Mouse (Mus musculus) gonadal fat pad, adult 2 months (tissue): ENCODE results near the gene Cd274. TPM values are rescaled to one million over a fixed set of nuclear protein-coding genes. Genes with fewer than 3 reads are reported as not detected.

ENCODE experiments used
- DNase-seq: peaks from one replicate; pipeline ENCODE4 v3.0.0-alpha.2; 2012; ENCODE audit warnings: low read depth
- polyA plus RNA-seq: library from polyadenylated mRNA; depleted of rRNA; stranded (reverse); fragments of >200 nt; gene quantifications from 2 replicates; pipeline ENCODE4 v1.2.3, GENCODE M21; 2012; rRNA removed

Cd274 gene
- 5.6 and 7.4 TPM in 2 replicates for polyA plus RNA-seq

- no peak for DNase-seq
Observed at GRCm38 (mm10) chr19:29366969-29367622, at the start of gene Cd274, which contains the start of gene Plgrkt. Gene Cd274, plus strand, starts transcription at chr19:29367455. Gene Plgrkt, minus strand, starts transcription at chr19:29367390.

- DNase-seq: no peak
Observed at GRCm38 (mm10) chr19:29323416-29324049, 43.7 kb upstream of the Cd274 start.

DNA sequence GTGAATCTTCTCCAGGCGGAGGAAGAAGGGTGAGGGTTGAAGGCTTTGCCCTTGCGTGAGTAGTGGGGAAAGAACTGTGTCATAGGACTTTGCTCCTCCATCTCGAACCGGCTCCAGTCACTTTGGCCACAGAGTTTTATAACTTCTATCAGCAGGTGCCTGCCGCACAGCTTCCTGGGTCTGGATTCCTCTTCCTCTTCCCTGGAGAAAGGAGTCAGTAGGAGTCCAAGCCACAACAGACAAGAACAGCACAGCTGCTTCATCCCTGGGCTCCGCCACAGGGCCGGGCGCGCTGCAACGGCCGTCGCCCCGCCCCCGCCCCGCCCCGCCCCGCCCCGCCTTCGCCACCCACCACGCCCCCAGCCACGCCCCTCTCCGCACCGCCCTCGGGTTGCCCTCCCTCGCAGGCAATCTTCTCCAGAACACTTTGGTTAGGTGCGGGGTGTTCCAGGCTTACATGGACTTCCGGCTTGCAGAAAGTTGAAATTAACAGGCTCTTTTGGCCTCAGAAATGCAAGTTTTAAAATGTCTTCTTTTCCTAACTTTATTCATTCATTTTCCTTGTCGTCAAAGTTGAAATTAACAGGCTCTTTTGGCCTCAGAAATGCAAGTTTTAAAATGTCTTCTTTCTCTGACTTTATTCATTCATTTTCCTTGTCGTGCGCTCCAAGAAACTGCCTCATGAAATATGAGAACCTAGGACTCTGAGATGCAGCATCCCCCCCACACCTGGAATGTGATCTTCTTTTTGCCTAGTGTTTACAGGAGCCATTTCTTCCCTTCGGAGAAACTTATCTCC is 42.0 kb upstream of the Cd274 start, which contains the start of gene Insl6:
TSS of gene Insl6 (minus strand) at position 304 of the 799 bp plus-strand sequence.
- no peak for DNase-seq

DNA sequence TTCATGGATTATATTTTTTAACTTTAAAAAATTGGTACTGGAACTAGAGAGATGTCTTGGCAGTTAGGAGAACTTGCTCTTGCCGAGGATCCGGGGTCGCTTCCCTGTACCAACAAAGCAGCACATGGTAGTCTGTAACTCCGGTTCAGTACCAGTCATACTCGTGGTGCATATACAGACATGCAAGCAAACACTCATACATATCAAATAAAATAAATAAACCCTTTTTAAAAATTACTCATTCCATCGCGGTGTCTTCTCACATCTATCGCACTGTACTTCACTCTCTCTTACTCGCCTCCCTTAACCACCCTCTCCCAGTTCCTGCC is 41.4 kb upstream of the Cd274 start:
- no peak for DNase-seq

- no peak for DNase-seq
Observed at GRCm38 (mm10) chr19:29326396-29326795, 40.9 kb upstream of the Cd274 start.

- no peak for DNase-seq
Observed at GRCm38 (mm10) chr19:29326822-29327552, 40.3 kb upstream of the Cd274 start.

DNA sequence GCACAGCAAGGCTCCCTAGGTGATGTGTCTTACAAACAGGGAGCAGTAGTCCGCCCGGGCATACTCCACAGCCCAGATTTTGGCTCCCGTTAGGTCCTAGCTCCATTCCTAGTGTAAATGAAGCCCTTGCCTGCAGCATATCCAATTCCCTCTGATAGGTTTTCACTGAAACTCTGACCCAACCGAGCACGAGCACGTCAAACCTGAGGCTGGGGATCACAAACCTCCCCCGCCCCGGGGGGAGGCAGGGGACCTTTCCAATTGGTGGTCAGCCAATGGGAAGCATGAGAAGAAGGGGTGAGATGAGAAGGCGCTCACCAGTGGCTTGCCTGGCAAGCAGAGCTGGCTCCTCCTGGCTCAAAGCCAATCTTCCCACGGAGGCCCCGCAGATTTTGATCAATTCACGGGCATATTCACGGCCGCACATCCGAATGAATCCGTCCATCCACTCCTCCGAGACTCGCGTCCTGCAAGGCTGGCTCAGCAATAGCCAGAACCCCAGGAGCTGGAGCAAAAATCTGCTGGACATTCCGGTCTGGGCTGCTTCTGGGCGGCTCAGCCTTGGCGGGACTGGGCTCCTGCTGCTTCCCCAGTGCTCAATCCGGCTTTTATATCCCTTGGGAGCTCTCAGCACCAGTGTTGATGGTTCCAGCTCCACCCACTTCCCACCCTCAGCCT is 33.0 kb upstream of the Cd274 start, which contains the start of gene Rln1:
TSS of gene Rln1 (minus strand) at position 603 of the 678 bp plus-strand sequence.
- DNase-seq: no peak

- DNase-seq: no peak
Observed at GRCm38 (mm10) chr19:29336624-29337023, 30.6 kb upstream of the Cd274 start.

DNA sequence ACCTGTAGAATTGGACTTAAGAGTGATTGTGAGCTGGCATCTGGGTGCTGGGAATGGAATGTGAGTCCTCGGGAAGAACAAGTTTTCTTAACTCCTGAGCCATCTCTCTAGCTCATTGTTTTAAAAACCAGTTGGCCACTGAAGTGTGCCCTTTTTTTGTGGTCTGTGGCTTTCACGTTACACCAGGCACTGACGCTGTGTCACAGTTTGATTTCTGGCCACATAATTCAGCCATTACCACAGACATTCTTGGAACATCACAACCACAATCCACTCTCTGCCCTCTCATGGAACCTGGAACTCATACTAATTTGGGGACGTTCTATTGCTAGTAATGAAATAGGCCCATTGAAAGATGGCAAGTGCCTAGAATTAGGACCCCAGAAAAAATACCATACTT is 26.2 kb upstream of the Cd274 start:
- no peak for DNase-seq

DNA sequence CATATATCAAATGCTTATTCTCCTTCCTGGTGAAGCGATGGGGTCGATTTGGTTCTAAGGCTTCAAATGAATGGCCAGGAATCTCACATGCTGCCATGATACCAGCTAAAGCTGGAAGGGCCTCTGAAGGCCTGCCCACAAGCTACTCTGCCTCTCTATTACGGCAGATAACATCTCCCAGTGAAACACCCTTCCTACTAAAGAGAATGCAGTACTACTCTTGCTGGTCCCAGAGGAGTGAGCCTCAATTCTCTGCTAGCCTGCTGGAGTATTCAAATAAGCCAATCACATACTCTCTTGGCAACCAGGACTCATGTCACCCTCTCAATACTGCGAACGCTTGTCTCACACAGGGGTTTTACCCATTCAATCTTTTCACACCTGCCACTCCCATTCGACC is 25.0 kb upstream of the Cd274 start:
- no peak for DNase-seq

- DNase-seq: no peak
Observed at GRCm38 (mm10) chr19:29344868-29345267, 22.4 kb upstream of the Cd274 start.

DNA sequence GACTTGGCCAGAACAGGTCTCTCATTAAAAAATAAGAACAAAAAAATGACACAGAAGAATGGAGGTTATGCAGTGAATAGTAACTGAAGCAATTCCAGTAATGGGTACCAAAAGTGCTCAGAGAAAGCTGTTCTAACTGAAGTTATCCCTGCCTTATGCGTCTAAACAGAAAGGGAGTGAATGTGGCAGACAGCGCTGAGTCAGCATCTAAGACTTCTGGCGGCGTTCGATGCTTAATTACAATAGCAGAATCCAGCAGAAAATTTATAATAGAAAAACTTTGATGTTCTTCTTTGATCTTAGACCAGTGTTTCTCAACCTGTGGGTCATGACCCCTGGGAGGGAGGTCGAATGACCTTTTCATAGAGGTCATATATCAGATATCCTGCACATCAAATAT is 21.6 kb upstream of the Cd274 start:
- no peak for DNase-seq

GRCm38 (mm10) chr19:29350991-29351390 is 16.3 kb upstream of the Cd274 start:
- no peak for DNase-seq

GRCm38 (mm10) chr19:29354895-29355877 is 12.1 kb upstream of the Cd274 start:
- DNase-seq: no peak

DNA sequence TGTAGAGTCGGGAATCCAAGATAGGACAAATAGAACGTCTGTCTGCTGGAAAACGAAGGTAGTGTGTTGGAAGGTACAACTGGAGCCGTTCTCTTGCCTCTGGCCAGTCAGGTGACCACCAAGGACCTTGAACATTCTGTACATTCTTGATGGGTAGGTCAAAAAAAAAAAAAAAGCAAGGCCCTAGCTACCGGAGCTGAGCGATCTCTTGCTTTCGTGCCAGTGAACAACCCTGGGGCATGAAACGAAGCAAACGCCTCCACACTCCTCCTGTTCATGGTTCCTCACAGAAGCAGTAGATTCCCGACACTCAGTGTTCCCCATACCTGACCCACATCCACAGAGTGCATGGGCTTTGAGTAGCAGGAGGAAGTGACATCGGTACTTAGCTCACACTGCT is 11.0 kb upstream of the Cd274 start:
- DNase-seq: no peak

DNA sequence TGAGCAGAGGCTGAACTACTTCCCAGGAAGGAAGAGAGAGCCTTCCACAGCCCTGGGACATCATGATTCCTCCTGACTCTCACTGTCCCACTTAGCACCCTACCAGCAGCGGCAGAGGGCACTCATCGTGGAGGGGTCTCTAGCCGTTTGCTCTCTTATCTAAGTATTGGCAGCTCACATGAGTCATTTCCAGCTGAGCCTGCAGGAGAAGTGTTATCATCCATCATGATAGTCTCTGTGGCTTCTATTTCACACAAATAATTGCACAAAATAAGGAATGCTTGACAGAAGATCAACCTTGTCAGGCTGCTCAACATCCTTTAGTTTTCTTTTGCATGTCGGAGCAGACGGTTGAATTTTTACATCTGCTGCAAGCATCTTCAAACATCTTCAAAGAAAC is 7.0 kb upstream of the Cd274 start:
- no peak for DNase-seq

- no peak for DNase-seq
Observed at GRCm38 (mm10) chr19:29361468-29362130, 5.7 kb upstream of the Cd274 start.

- DNase-seq: no peak
Observed at GRCm38 (mm10) chr19:29362173-29362930, 4.9 kb upstream of the Cd274 start.

- no peak for DNase-seq
Observed at GRCm38 (mm10) chr19:29363557-29363956, 3.7 kb upstream of the Cd274 start.
